Mouse (Mus musculus) adipocyte (in vitro differentiated cells): Measurements from ENCODE around the gene Zc3h7b.

Experiments used
- DNase-seq: peaks from one replicate; pipeline ENCODE4 v3.0.0-alpha.2; 2016; ENCODE audit warnings: low spot score

The Zc3h7b gene

DNA sequence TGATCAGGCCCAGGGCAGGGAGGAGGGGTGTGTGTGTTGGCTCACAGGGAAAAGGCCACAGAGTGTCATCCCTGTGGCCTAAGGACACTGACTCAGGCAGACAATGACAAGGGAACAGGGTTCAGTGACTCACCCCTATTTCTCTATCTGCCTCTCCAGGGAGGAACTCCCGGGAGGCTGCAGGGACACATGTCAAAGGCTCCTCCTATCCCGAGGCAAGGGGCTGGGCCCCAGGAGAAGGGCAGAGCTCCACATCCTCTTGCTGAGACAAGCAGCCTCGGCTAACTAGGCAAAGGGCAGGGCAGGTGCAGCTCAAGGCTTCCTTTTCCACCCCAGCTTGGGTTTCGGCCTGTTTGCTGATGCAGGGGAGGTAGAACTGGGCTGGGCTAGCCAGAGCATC is 100.9 kb downstream of the Zc3h7b start:
- DNase-seq, result peak; percentile 77
